Mouse (Mus musculus) olfactory bulb, adult 2 months (tissue): ENCODE measurements around the gene Rgp1. TPM values are rescaled to one million over a fixed set of nuclear protein-coding genes. Genes with fewer than 3 reads are reported as not detected.

Source experiments
- H3K27ac ChIP-seq: fragments of 200-500 bp; 2 replicates; pipeline ENCODE4 v1.5.1; 2012; ENCODE audit warnings: low read depth, low read length; ENCODE audit not compliant: insufficient read depth
- H3K4me1 ChIP-seq: fragments of 200-500 bp; 2 replicates; pipeline ENCODE4 v1.6.1; 2012; ENCODE audit warnings: low read length; ENCODE audit not compliant: control insufficient read depth, insufficient read depth
- H3K4me3 ChIP-seq: fragments of 200-500 bp; 2 replicates; pipeline ENCODE4 v1.5.1; 2012; ENCODE audit warnings: mild to moderate bottlenecking, low read depth, low read length, moderate library complexity; ENCODE audit not compliant: insufficient read depth
- CTCF ChIP-seq: fragments of 200-500 bp; IDR thresholded peaks from 2 replicates; pipeline ENCODE4 v1.5.1; 2012; ENCODE audit warnings: low read depth, mild to moderate bottlenecking, low read length, moderate library complexity; ENCODE audit not compliant: insufficient read depth
- POLR2A ChIP-seq: fragments of 200-500 bp; IDR thresholded peaks from 2 replicates; pipeline ENCODE4 v1.6.1; 2012; ENCODE audit warnings: mild to moderate bottlenecking, low read depth, low read length, moderate library complexity; ENCODE audit not compliant: insufficient read depth
- WGBS: fragments of 180-500 bp; shearing (Covaris S2); methylation state at CpG from one replicate; pipeline ENCODE4 v1.1.7; 2018; 5-methylcytosine and 5-hydroxymethylcytosine counted together
- polyA plus RNA-seq: library from polyadenylated mRNA; stranded (reverse); fragments of >200 nt; gene quantifications from 2 replicates; pipeline ENCODE4 v1.2.4, GENCODE M21; 2012; ENCODE audit warnings: low replicate concordance; ENCODE audit not compliant: missing spikeins, insufficient read depth, insufficient read length

The Rgp1 gene
- polyA plus RNA-seq, 1 experiment, result not detected

- TF ChIP-seq CTCF (no peak), POLR2A (no peak)
- Histone ChIP-seq H3K4me3 (no peak overlapping the region), H3K4me1 (peaks cover 7% of the 10 kb centered on the region), H3K27ac (no peak overlapping the region)
- 88% methylated on average over 4 of the region's 4 CpGs for WGBS
Measured at GRCm38 (mm10) chr4:43573561-43573960, 5.0 kb upstream of the Rgp1 start.

- TF ChIP-seq POLR2A, result no peak
- no peak for TF ChIP-seq CTCF
- WGBS, result 15% methylated on average over 2 of the region's 2 CpGs
- no peak overlapping the region for H3K4me3 ChIP-seq
- no peak overlapping the region for H3K27ac ChIP-seq
- H3K4me1 ChIP-seq, result peaks cover 10% of the 10 kb centered on the region
Measured at GRCm38 (mm10) chr4:43575356-43575755, 3.2 kb upstream of the Rgp1 start.

- H3K4me1 ChIP-seq, result peaks cover 10% of the 10 kb centered on the region
- WGBS, result 24% methylated on average over 8 of the region's 8 CpGs
- H3K27ac ChIP-seq, result no peak overlapping the region
- TF ChIP-seq POLR2A (no peak), CTCF (no peak)
- peak overlapping the region; percentile 94 for H3K4me3 ChIP-seq
Measured at GRCm38 (mm10) chr4:43577237-43577881, 1.2 kb upstream of the Rgp1 start.

- Histone ChIP-seq H3K27ac (no peak overlapping the region), H3K4me3 (peak overlapping the region; percentile 94), H3K4me1 (peaks cover 10% of the 10 kb centered on the region)
- 1% methylated on average over 10 of the region's 10 CpGs for WGBS
- TF ChIP-seq POLR2A (no peak), CTCF (no peak)
Measured at GRCm38 (mm10) chr4:43579256-43579655, 741 bp downstream of the Rgp1 start.

GRCm38 (mm10) chr4:43579731-43580130 lies 1.2 kb downstream of the Rgp1 start:
- TF ChIP-seq POLR2A, result no peak
- no peak for TF ChIP-seq CTCF
- H3K4me1 ChIP-seq, result peaks cover 10% of the 10 kb centered on the region
- H3K4me3 ChIP-seq, result no peak overlapping the region
- 39% methylated on average over 6 of the region's 6 CpGs for WGBS
- no peak overlapping the region for H3K27ac ChIP-seq

GRCm38 (mm10) chr4:43580721-43581120 lies 2.2 kb downstream of the Rgp1 start:
- H3K4me1 ChIP-seq, result peaks cover 12% of the 10 kb centered on the region
- WGBS, result 93% methylated on average over 5 of the region's 5 CpGs
- TF ChIP-seq CTCF, result no peak
- no peak for TF ChIP-seq POLR2A
- no peak overlapping the region for H3K27ac ChIP-seq
- H3K4me3 ChIP-seq, result no peak overlapping the region

- no peak overlapping the region for H3K4me3 ChIP-seq
- TF ChIP-seq CTCF (no peak), POLR2A (no peak)
- no peak overlapping the region for H3K27ac ChIP-seq
- peaks cover 15% of the 10 kb centered on the region for H3K4me1 ChIP-seq
- 94% methylated on average over 12 of the region's 12 CpGs for WGBS
Measured at GRCm38 (mm10) chr4:43581381-43581780, 2.9 kb downstream of the Rgp1 start.

GRCm38 (mm10) chr4:43582241-43582640 lies 3.7 kb downstream of the Rgp1 start:
- Histone ChIP-seq H3K27ac (no peak overlapping the region), H3K4me1 (peaks cover 13% of the 10 kb centered on the region), H3K4me3 (no peak overlapping the region)
- 93% methylated on average over 5 of the region's 5 CpGs for WGBS
- TF ChIP-seq CTCF (no peak), POLR2A (no peak)

GRCm38 (mm10) chr4:43583421-43583820 lies 4.9 kb downstream of the Rgp1 start:
- H3K4me1 ChIP-seq, result peaks cover 13% of the 10 kb centered on the region
- H3K4me3 ChIP-seq, result no peak overlapping the region
- 78% methylated on average over 7 of the region's 7 CpGs for WGBS
- H3K27ac ChIP-seq, result no peak overlapping the region
- TF ChIP-seq POLR2A (no peak), CTCF (no peak)
